Mouse (Mus musculus): ENCODE measurements around the gene Kif18b. TPM values are rescaled to one million over a fixed set of nuclear protein-coding genes. Genes with fewer than 3 reads are reported as not detected.

The Kif18b gene
- polyA plus RNA-seq, 1 experiment from 2014 or later, result 9.5 TPM

GRCm38 (mm10) chr11:102930672-102931071 is 5.7 kb upstream of the Kif18b start:
- H3K27ac ChIP-seq, result no peak overlapping the region
- no peak overlapping the region for H3K4me2 ChIP-seq
- 90% methylated on average over 10 of the region's 10 CpGs for WGBS
- no peaks in the 10 kb centered on the region for H3K36me3 ChIP-seq
- no peaks in the 10 kb centered on the region for H3K9me3 ChIP-seq
- ATAC-seq (ENCODE audit: insufficient read depth, low FRiP score, low read depth), result no peak
- H3K27me3 ChIP-seq (replicated peaks), result no peaks in the 10 kb centered on the region
- H3K4me3 ChIP-seq (replicated peaks), result no peak overlapping the region
- no peaks in the 10 kb centered on the region for H3K4me1 ChIP-seq
- no peak overlapping the region for H3K9ac ChIP-seq

- H3K27ac ChIP-seq, result peak overlapping the region; percentile 90
These were observed 410 bp upstream of the Kif18b start for GRCm38 (mm10) chr11:102925351-102925717.

GRCm38 (mm10) chr11:102921491-102921890 is 3.4 kb downstream of the Kif18b start:
- Histone ChIP-seq H3K36me3 (no peaks in the 10 kb centered on the region), H3K4me1 (peaks cover 15% of the 10 kb centered on the region; the same call in 1 of the 2 replicates), H3K27me3 (replicated peaks) (no peaks in the 10 kb centered on the region), H3K27ac (no peak overlapping the region), H3K4me3 (replicated peaks) (no peak overlapping the region), H3K9me3 (no peaks in the 10 kb centered on the region), H3K4me2 (no peak overlapping the region), H3K9ac (no peak overlapping the region)
- ATAC-seq (ENCODE audit: insufficient read depth, low FRiP score, low read depth), result no peak
- WGBS, result 80% methylated on average over 6 of the region's 6 CpGs

More at GRCm38 (mm10) chr11:102925351-102925717, 410 bp upstream of the Kif18b start:
- no peaks in the 10 kb centered on the region for H3K27me3 ChIP-seq (replicated peaks)
- no peak overlapping the region for H3K9ac ChIP-seq
- no peaks in the 10 kb centered on the region for H3K36me3 ChIP-seq
- peaks cover 15% of the 10 kb centered on the region; the same call in 1 of the 2 replicates for H3K4me1 ChIP-seq
- WGBS, result 2% methylated on average over 10 of the region's 10 CpGs
- peak overlapping the region; percentile 70 for H3K4me2 ChIP-seq
- peak; percentile 17; the same call in 1 of the 2 replicates for ATAC-seq (ENCODE audit: insufficient read depth, low FRiP score, low read depth)
- H3K9me3 ChIP-seq, result no peaks in the 10 kb centered on the region
- peak overlapping the region; percentile 71 for H3K4me3 ChIP-seq (replicated peaks)

- no peak overlapping the region for H3K9ac ChIP-seq
- WGBS, result 90% methylated on average over 4 of the region's 4 CpGs
- no peak overlapping the region for H3K27ac ChIP-seq
- peaks cover 13% of the 10 kb centered on the region; the same call in 1 of the 2 replicates for H3K4me1 ChIP-seq
- ATAC-seq (ENCODE audit: insufficient read depth, low FRiP score, low read depth), result no peak
- H3K27me3 ChIP-seq (replicated peaks), result no peaks in the 10 kb centered on the region
- H3K36me3 ChIP-seq, result peaks cover 23% of the 10 kb centered on the region
- no peaks in the 10 kb centered on the region for H3K9me3 ChIP-seq
- H3K4me2 ChIP-seq, result no peak overlapping the region
- no peak overlapping the region for H3K4me3 ChIP-seq (replicated peaks)
These were observed 6.8 kb downstream of the Kif18b start for GRCm38 (mm10) chr11:102918077-102918476.

GRCm38 (mm10) chr11:102915380-102915779 is 9.5 kb downstream of the Kif18b start:
- peaks cover 42% of the 10 kb centered on the region for H3K36me3 ChIP-seq
- WGBS, result 95% methylated on average over 9 of the region's 9 CpGs
- ATAC-seq (ENCODE audit: insufficient read depth, low FRiP score, low read depth), result no peak; the same call in 1 of the 2 replicates

GRCm38 (mm10) chr11:102911376-102911775 is 13.5 kb downstream of the Kif18b start:
- no peak for ATAC-seq (ENCODE audit: insufficient read depth, low FRiP score, low read depth)
- no peaks in the 10 kb centered on the region for H3K27me3 ChIP-seq (replicated peaks)
- H3K9ac ChIP-seq, result no peak overlapping the region
- H3K36me3 ChIP-seq, result peaks cover 74% of the 10 kb centered on the region
- no peaks in the 10 kb centered on the region for H3K9me3 ChIP-seq
- no peak overlapping the region for H3K4me3 ChIP-seq (replicated peaks)
- no peaks in the 10 kb centered on the region for H3K4me1 ChIP-seq
- H3K4me2 ChIP-seq, result no peak overlapping the region
- H3K27ac ChIP-seq, result no peak overlapping the region
- WGBS, result 74% methylated on average over 7 of the region's 7 CpGs

More at GRCm38 (mm10) chr11:102915380-102915779, 9.5 kb downstream of the Kif18b start:
- H3K4me1 ChIP-seq, result no peaks in the 10 kb centered on the region
- no peak overlapping the region for H3K9ac ChIP-seq
- no peaks in the 10 kb centered on the region for H3K27me3 ChIP-seq (replicated peaks)
- H3K4me3 ChIP-seq (replicated peaks), result no peak overlapping the region
- H3K9me3 ChIP-seq, result no peaks in the 10 kb centered on the region
- H3K4me2 ChIP-seq, result no peak overlapping the region
- H3K27ac ChIP-seq, result no peak overlapping the region

- Histone ChIP-seq H3K9me3 (no peaks in the 10 kb centered on the region), H3K4me3 (replicated peaks) (no peak overlapping the region), H3K4me1 (no peaks in the 10 kb centered on the region), H3K27ac (no peak overlapping the region), H3K9ac (no peak overlapping the region), H3K36me3 (peaks cover 30% of the 10 kb centered on the region), H3K27me3 (replicated peaks) (no peaks in the 10 kb centered on the region), H3K4me2 (no peak overlapping the region)
- ATAC-seq (ENCODE audit: insufficient read depth, low FRiP score, low read depth), result no peak
- 73% methylated on average over 7 of the region's 7 CpGs for WGBS
These were observed 21.3 kb downstream of the Kif18b start for GRCm38 (mm10) chr11:102903654-102904053.

- Histone ChIP-seq H3K9me3 (no peaks in the 10 kb centered on the region), H3K4me1 (no peaks in the 10 kb centered on the region), H3K4me3 (replicated peaks) (no peak overlapping the region), H3K27me3 (replicated peaks) (no peaks in the 10 kb centered on the region), H3K27ac (no peak overlapping the region), H3K9ac (no peak overlapping the region), H3K4me2 (no peak overlapping the region), H3K36me3 (peaks cover 16% of the 10 kb centered on the region)
- 88% methylated on average over 5 of the region's 5 CpGs for WGBS
- no peak for ATAC-seq (ENCODE audit: insufficient read depth, low FRiP score, low read depth)
These were observed 22.8 kb downstream of the Kif18b start for GRCm38 (mm10) chr11:102902107-102902506.

GRCm38 (mm10) chr11:102901199-102901598 is 23.7 kb downstream of the Kif18b start:
- Histone ChIP-seq H3K27me3 (replicated peaks) (peaks cover 6% of the 10 kb centered on the region; the same call in 1 of the 2 replicates), H3K4me1 (0 out of 2 replicates have a peak, but pooled peaks cover 2% of the 10 kb centered on the region), H3K4me3 (replicated peaks) (no peak overlapping the region), H3K4me2 (no peak overlapping the region), H3K27ac (no peak overlapping the region), H3K9ac (no peak overlapping the region), H3K36me3 (peaks cover 7% of the 10 kb centered on the region), H3K9me3 (no peaks in the 10 kb centered on the region)
- ATAC-seq (ENCODE audit: insufficient read depth, low FRiP score, low read depth), result no peak
- WGBS, result 52% methylated on average over 4 of the region's 4 CpGs

- Histone ChIP-seq H3K9ac (no peak within 1 kb of the TSS), H3K4me3 (replicated peaks) (no peak within 1 kb of the TSS), H3K4me2 (no peak within 1 kb of the TSS), H3K36me3 (peaks cover 3% of the 10 kb centered on the region), H3K9me3 (no peaks in the 10 kb centered on the region), H3K27me3 (replicated peaks) (peaks cover 6% of the 10 kb centered on the region), H3K4me1 (0 out of 2 replicates have a peak, but pooled peaks cover 2% of the 10 kb centered on the region), H3K27ac (no peak within 1 kb of the TSS)
- ATAC-seq (ENCODE audit: insufficient read depth, low FRiP score, low read depth), result peak; percentile 17; the same call in 1 of the 2 replicates
- WGBS, result 10% methylated on average over 7 of the region's 7 CpGs
These were observed 24.2 kb downstream of the Kif18b start, which contains the start of gene Gfap for GRCm38 (mm10) chr11:102900763-102901162. Gene Gfap, minus strand, starts transcription at chr11:102900912.

GRCm38 (mm10) chr11:102898408-102898807 is 26.5 kb downstream of the Kif18b start:
- Histone ChIP-seq H3K27ac (no peak overlapping the region), H3K36me3 (no peaks in the 10 kb centered on the region), H3K27me3 (replicated peaks) (peaks cover 6% of the 10 kb centered on the region), H3K9me3 (no peaks in the 10 kb centered on the region), H3K9ac (no peak overlapping the region), H3K4me1 (peaks cover 5% of the 10 kb centered on the region; the same call in 1 of the 2 replicates), H3K4me2 (no peak overlapping the region), H3K4me3 (replicated peaks) (no peak overlapping the region)
- no peak for ATAC-seq (ENCODE audit: insufficient read depth, low FRiP score, low read depth)
- 76% methylated on average over 9 of the region's 9 CpGs for WGBS

GRCm38 (mm10) chr11:102896641-102897040 is 28.3 kb downstream of the Kif18b start:
- Histone ChIP-seq H3K27ac (no peak overlapping the region), H3K27me3 (replicated peaks) (peaks cover 8% of the 10 kb centered on the region), H3K4me2 (no peak overlapping the region), H3K4me1 (peaks cover 10% of the 10 kb centered on the region; the same call in 1 of the 2 replicates), H3K9me3 (no peaks in the 10 kb centered on the region), H3K36me3 (no peaks in the 10 kb centered on the region), H3K4me3 (replicated peaks) (no peak overlapping the region), H3K9ac (no peak overlapping the region)
- WGBS, result 81% methylated on average over 20 of the region's 20 CpGs
- no peak for ATAC-seq (ENCODE audit: insufficient read depth, low FRiP score, low read depth)
